Mouse (Mus musculus) retina, postnatal 1 day (tissue): Measurements from ENCODE around the gene Dusp14.

ENCODE experiments used
- DNase-seq: peaks from one replicate; pipeline ENCODE4 v3.0.0-alpha.2; 2012

The Dusp14 gene

GRCm38 (mm10) chr11:84016147-84016809 is 52.8 kb downstream of the Dusp14 start:
- no peak for DNase-seq

GRCm38 (mm10) chr11:84013105-84013504 is 56.0 kb downstream of the Dusp14 start:
- peak; percentile 40 for DNase-seq

GRCm38 (mm10) chr11:84011576-84011975 is 57.5 kb downstream of the Dusp14 start:
- no peak for DNase-seq

DNA sequence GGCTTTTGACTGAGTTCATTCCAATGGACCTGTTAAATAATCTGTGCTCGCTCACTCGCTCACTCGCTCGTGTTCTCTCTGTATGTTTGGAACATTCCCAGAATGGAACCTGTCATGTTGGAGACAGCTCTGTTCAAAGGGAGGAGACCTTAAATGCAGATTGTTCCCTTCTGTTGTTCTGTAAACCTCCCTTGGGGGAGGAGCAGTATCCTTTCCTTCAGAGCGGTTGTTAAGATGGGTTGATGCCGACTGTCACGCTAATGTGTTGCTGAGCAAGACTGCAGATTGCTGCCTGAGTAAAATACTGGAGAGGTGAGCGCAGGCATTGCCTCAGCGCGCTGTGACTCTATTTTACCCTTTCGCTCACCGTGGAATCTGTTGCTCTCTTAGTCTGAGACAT is 58.0 kb downstream of the Dusp14 start:
- DNase-seq, result no peak

- no peak for DNase-seq
Measured at GRCm38 (mm10) chr11:84010411-84010810, 58.6 kb downstream of the Dusp14 start.

DNA sequence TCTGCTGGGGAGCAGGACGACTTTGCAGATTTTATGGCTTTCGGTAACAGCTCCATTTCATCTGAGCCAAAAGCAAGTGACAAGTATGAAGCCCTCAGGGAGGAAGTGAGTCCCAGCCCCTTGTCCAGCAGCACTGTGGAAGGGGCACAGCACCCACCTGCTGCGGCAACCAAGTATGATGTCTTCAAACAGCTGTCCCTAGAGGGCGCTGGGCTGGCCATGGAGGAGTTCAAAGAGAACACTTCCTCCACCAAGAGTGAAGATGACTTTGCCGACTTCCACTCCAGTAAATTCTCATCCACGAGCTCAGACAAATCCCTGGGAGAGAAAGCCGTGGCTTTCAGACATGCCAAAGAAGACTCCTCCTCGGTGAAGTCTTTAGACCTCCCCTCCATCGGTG is 60.1 kb downstream of the Dusp14 start:
- no peak for DNase-seq

DNA sequence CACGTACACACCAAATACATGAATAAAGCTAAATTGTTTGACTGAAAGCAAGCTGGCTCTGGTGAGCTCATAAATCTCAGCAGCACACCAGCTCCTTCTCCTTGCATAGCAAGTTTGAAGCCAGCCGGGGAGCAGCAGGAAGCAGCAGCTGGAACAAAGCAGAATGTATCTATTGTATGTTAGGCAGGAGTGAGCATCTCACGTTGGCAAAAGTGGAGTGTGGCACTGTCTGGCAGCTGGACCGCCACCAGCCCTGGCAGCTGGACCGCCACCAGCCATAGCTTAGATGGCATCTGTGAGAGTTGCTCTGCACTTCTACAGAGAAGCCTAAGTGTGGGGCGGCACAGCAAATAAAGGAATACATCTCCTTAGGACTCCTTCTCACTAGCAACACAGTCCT is 65.1 kb downstream of the Dusp14 start:
- no peak for DNase-seq

DNA sequence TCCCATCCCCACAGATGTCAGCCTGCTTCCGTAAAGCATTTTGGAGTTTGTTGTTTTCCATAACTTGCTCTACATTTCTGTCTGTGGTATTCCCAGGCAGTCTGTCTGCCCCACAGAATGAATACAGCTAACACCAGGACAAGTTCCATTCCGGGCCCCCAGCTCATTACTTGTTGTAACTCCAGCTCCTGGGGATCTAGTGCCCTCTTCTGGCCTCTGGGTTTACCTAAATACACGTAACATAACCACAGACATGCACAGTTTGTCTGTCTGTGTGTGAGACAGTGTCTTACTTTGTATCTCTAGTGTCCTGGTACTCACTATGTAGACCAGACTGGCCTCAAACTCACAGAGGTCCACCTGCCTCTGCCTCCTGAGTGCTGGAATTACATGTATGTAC is 67.8 kb downstream of the Dusp14 start:
- DNase-seq, result no peak

DNA sequence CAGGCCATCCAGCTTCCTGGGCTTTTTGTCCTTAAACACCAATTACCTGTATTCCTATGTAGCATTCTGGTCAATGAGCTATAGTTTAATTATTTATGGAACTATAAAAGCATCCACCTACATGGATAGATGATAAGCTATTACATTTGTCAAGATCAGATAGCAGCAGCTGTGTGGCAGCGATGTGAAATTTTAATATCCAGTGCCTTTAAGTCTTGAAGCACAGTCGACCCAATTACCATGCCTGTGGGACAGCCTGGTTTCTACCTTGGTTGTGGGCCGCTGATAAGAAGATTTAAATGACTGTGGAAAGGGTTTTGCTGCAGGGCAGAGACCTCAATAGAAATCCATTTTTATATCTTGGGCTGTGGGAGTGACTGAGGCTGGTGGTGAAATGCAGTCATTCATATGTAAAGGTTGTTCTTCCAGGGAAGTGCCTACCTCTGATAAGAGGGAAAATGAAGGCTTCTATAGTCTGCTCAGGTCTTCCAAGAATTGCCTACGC is 69.6 kb downstream of the Dusp14 start:
- peak; percentile 19 for DNase-seq

GRCm38 (mm10) chr11:83998993-83999392 is 70.1 kb downstream of the Dusp14 start:
- DNase-seq, result no peak
